Mouse (Mus musculus) olfactory bulb, adult 2 months (tissue): ENCODE measurements around the gene Cpm.

Experiments used
- CTCF ChIP-seq: fragments of 200-500 bp; IDR thresholded peaks from 2 replicates; pipeline ENCODE4 v1.5.1; 2012; ENCODE audit warnings: low read depth, mild to moderate bottlenecking, low read length, moderate library complexity; ENCODE audit not compliant: insufficient read depth
- POLR2A ChIP-seq: fragments of 200-500 bp; IDR thresholded peaks from 2 replicates; pipeline ENCODE4 v1.6.1; 2012; ENCODE audit warnings: mild to moderate bottlenecking, low read depth, low read length, moderate library complexity; ENCODE audit not compliant: insufficient read depth

GRCm38 (mm10) chr10:117650725-117651124, 21.4 kb downstream of the Cpm start:
- TF ChIP-seq CTCF (no peak), POLR2A (no peak)
